Mouse (Mus musculus): Measurements from ENCODE around the gene Rnf182. TPM values are rescaled to one million over a fixed set of nuclear protein-coding genes. Genes with fewer than 3 reads are reported as not detected.

Rnf182 gene
- polyA plus RNA-seq, 1 experiment from 2014 or later: 8.5 TPM

Other genes with a start within 250 kb of the Rnf182 start
- 171 and 177 TPM in 2 replicates for gene Nol7, start 217.3 kb upstream of the Rnf182 start, polyA plus RNA-seq (2016; fragmentation: Nextera tagmentation; extraction: Ambion mirVana)
- gene Ranbp9, start 134.4 kb upstream of the Rnf182 start, polyA plus RNA-seq (2016; fragmentation: Nextera tagmentation; extraction: Ambion mirVana): 9.7 and 10.0 TPM in 2 replicates
- gene Mcur1, start 55.5 kb upstream of the Rnf182 start, polyA plus RNA-seq (2016; fragmentation: Nextera tagmentation; extraction: Ambion mirVana): 16.0 and 17.8 TPM in 2 replicates
- 13.2 and 14.2 TPM in 2 replicates for gene Cd83, start 169.1 kb downstream of the Rnf182 start, polyA plus RNA-seq (2016; fragmentation: Nextera tagmentation; extraction: Ambion mirVana)

All from limb, embryonic 12.5 days (tissue).